Mouse (Mus musculus): Measurements from ENCODE around the gene Lhb. TPM values are rescaled to one million over a fixed set of nuclear protein-coding genes. Genes with fewer than 3 reads are reported as not detected.
"Not testable (repeated sequence)": the region's sequence is repeated elsewhere in the genome, so short reads cannot be mapped to it uniquely, and the experiment has no call there.

Lhb gene
- under 1 TPM in 1 of 2 experiments, not detected in 1; 0.50 TPM for total RNA-seq (2021)
- long read RNA-seq = 0 reads

DNA sequence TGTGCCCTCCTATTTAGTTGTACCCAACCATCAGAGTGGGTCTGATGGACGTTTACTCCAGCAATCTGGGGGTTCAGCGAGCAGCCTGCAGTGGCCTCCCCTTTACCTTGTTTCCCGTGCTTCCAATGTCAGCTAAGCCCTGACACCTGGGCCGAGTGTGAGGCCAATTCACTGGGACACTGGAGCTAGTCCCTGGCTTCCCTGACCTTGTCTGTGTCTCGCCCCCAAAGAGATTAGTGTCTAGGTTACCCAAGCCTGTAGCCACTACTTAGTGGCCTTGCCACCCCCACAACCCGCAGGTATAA lies at the start of gene Lhb:
TSS of gene Lhb (plus strand) at position 206 of the 305 bp plus-strand sequence.
- DNase-seq (ENCODE audit: low spot score in 2 of 2) = no peak

DNA sequence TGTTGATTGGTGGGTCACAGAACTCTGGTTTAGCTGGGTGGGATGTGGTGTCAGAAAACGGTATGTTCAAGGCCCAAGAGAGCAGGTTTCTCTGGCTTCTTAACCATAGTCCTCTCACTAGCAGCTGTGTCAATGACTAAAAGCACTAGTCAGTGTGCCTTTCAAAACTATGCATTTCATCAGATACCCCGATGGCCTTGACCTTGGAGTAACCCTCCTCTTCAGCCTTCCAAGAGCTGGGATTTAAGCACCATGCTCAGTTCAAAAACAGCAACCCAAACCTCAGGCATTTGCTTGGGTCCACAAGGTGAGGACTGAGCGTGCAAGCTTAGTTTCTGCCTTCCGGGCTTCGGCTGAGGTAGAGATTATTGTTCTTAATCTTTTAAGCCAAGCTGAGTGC lies 48.2 kb upstream of the Lhb start:
- DNase-seq (ENCODE audit: low spot score in 2 of 2) = no peak

DNA sequence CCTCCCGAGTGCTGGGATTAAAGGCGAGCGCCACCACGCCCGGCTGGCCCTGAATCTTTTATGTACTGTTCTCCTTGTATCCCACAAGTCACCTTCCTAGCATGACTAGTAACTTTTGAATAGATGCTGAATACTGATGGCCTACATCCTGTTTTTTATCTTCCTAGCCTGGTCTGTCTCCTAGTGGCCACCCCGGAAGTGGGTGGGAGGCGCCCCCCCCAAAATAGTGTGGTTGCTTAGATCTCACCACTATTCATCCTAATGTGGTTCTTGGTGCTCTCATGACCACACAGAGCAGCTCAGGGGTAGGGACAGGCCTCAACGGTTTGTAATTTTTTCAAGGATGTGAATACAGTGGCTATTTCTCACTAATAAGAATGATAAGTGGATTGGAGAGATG lies 46.0 kb upstream of the Lhb start:
- DNase-seq (ENCODE audit: low spot score in 2 of 2) = no peak

DNA sequence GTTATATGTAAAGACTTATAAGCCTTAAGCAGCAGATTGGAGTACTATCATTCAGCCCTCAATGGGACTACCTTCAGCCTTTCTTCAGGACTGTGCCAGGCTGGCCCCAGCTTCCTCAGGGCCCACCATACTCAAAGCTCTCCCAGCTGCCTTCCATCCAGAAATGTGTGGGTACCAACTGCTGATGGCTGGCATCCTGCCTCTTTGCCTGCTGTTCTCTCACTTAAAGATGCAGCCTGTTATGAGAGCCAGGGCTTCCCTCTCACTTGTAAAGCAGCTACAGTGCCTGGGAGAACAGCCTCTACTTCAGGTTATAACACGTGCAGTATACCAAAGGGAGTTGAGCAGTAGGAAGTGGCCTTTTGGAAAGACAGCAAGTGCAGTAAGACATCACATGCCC lies 44.6 kb upstream of the Lhb start:
- DNase-seq (ENCODE audit: low spot score in 2 of 2) = peak in 1 of 2 experiments; percentile 60

DNA sequence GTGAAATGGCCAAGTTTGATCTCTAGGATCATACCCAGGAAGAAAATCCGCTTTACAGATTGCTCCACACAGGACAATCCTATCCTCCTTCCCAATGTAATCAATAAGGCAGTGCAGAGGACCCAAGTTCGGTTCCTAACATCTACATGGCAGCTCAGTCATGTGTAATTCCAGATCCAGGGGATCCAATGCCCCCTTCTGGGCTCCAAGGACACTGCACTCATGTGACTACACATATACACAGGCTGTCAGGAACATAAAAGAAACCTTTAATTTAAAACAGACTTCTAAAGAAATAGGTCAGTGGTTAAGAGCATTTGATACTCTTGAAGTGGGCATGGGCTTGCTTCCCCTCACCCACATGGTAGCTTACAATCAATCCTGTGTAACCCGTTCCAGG lies 34.5 kb upstream of the Lhb start:
- DNase-seq (ENCODE audit: low spot score in 2 of 2) = no peak

DNA sequence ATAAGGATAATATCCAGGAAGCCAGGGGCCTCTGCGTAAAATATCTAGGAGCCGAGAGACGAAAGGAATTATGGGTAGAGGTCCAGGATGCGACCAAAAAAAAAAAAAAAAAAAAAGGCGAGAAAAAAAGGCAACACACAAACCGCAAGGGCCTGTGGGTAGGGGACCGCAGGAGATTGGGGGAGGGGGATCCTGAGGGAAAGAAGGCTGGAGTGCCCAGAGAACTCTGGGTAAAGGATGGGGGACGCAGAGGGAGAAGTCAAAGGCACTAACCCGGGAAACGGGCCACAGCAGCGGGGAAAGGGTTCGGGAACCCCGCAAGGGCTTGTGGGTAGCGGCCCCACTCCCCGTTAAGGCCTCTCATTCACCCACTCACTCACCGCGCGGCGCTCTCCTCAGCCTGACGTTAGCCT lies 25.5 kb upstream of the Lhb start:
- DNase-seq (ENCODE audit: low spot score in 2 of 2) = no peak

DNA sequence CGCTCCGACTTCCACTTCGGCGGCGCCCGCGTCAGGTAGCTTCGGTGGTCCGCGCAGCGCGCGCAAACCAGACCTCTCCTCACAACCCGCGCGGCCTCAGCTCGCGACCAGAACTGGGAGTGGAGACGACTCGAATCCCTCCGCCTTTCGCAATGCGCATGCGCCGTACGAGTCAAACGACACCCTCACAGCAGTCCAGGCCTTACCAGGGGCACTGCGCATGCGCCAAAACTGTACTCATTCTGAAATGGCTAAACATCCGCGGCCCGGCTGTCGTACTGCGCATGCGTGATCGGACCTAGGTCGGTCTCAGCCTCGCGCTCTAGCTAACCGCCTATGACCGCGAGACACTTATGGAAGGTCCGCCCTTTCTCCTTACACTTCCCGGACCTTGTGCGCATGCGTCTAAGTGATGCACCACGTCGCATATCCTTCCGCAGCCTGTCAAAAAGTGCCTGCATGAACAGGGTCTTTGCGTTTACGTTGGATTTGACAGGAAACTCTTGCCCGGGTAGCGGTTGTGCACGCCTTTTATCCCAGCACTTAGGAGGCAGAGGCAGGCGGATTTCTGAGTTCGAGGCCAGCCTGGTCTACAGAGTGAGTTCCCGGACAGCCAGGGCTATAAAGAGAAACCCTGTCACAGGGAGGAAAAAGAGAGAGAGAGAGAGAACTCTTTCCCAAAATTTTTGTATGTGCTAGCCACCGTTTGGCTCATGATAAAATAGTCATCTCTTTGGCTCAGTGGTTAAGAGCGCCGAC lies 24.9 kb upstream of the Lhb start, which contains the start of gene Snrnp70:
TSS of gene Snrnp70 (minus strand) at position 165 of the 759 bp plus-strand sequence.
- peak; percentile 100 for DNase-seq (ENCODE audit: low spot score in 2 of 2)

DNA sequence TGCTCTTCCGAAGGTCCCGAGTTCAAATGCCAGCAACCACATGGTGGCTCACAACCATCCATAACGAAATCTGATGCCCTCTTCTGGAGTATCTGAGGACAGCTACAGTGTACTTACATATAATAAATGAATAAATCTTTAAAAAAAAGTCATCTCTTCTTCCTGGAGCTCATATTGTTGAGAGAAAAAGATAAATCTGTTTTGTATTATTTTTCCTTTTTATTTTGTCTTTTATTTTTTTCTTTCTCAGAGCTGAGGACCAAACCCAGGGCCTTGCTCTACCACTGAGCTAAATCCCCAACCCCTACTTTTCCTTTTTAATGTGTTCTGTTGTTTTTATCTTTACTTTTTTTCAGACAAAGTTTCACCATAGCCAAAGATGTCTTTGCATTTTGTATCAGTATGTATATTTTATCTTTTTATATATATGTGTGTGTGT lies 24.3 kb upstream of the Lhb start:
- DNase-seq (ENCODE audit: low spot score in 2 of 2) = not testable (repeated sequence)

DNA sequence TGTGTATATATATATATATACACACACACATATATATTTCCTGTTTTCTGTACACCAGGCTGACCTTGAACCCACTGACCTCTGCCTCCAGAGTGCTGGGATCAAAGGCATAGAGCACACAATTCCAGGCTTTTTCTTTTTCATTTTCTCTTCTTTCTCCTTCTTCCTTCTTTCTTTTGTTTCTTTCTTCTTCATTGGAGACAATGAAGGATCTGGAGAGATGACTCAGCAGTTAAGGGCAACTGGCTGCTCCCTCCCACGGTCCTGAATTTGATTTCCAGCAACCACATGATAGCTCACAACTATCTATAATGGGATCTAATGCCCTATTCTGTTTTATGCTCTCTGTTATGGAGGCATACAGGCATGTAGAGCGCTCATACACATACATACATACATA lies 23.8 kb upstream of the Lhb start:
- DNase-seq (ENCODE audit: low spot score in 2 of 2) = no peak

DNA sequence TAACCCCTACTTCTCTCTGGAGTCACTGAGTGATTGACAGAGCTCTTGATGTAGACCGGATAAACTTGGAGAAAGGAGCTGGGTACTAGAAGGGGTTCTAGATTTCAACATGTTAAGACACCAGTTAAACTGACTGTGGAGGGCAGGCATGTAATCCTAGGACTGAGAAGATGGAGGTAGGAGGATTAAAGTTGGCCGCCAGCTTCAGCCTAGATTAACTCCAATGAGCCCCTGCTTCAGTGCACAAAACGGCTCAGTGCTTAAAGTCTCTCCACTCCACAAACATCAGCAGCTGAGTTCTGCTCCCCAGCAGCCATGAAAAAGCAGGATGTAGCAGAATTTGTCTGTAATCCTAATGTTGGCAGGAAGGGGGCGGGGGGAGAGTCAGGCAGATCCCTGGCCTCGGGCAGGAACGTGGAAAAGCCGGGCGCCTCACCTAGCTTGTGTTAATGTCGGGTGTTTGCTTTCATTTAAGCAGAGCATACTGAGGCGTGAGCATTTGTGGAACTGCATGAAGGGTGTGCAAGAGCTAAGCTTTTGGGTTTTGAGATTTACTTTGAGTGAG lies 19.0 kb upstream of the Lhb start:
- no peak for DNase-seq (ENCODE audit: low spot score in 2 of 2)

DNA sequence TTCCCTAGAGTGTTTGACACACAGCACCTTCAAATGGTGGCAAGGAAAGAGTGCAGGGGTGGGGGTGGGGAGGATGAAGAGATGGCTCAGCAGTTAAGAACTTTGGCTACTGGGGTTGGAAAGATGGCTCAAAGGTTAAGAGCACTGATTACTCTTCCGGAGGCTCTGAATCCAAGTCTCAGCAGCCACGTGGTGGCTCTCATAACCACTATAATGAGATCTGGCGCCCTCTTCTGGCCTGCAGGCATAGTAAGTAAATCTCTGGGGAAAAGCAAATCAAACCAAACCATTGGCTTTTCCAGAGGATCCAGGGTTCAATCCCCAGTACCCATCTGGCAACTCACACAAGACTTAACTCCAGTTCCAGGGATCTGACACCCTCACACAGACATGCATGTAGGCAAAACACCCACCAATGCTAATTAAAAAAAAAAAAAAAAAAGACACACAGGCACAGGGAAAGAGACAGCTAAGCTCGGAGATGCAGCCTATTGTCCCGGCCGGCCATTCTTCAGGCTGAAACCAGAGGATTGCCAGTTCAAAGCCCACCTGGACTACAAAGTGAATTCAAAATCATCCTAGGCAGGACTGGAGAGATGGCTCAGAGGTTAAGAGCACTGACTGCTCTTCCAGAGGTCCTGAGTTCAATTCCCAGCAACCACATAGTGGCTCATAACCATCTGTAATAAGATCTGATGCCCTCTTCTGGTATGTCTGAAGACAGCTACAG lies 16.9 kb upstream of the Lhb start:
- peak in 1 of 2 experiments; percentile 50 for DNase-seq (ENCODE audit: low spot score in 2 of 2)

DNA sequence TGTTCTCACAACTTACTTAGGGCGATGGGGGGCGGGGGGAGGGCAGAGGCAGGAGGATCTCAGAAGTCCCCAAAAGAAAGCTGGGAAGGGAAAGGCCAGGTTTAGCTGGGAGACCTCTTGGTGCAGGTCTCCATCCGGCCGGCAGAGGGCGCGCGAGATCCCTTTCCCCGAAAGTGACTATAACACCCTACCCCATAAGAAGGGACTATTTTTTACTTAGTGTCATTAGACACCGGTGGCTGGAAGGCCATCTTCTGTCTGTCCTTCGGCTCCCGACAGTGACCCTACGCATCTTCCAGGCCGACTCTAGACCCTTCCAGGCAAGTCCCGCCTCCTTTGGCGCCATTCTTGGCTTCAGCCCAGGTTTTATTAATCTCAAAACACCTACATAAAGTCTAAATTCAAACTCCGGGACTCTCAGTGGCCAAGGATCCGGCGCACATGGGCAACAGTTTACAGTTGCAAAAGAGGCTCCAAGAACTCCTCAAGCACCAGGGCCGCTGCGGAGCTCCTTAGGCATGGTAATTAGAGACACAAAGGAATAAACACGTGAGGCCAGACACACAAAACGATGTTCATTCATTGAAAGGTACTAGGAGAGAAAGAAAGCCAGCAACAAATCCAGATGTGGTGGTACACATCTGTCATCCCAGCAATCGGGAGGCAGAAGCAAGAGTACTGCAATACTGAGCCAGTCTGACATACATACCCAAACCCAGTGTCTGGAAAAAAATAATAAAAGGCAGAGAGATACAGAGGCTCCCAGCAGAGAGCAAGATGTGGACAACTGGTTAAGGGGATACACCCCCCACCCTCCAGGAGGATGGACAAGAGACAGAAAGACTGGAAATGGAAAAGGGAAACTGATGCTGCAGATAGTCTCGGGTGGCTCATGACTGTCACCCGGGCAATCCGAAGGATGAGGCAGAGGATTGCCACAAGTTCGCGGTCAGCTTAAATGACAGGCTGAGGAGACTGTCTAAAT lies 15.2 kb upstream of the Lhb start, which contains the start of gene Kcna7:
TSS of gene Kcna7 (plus strand) at position 563 of the 985 bp plus-strand sequence.
- peak in 1 of 2 experiments; percentile 68 for DNase-seq (ENCODE audit: low spot score in 2 of 2)

DNA sequence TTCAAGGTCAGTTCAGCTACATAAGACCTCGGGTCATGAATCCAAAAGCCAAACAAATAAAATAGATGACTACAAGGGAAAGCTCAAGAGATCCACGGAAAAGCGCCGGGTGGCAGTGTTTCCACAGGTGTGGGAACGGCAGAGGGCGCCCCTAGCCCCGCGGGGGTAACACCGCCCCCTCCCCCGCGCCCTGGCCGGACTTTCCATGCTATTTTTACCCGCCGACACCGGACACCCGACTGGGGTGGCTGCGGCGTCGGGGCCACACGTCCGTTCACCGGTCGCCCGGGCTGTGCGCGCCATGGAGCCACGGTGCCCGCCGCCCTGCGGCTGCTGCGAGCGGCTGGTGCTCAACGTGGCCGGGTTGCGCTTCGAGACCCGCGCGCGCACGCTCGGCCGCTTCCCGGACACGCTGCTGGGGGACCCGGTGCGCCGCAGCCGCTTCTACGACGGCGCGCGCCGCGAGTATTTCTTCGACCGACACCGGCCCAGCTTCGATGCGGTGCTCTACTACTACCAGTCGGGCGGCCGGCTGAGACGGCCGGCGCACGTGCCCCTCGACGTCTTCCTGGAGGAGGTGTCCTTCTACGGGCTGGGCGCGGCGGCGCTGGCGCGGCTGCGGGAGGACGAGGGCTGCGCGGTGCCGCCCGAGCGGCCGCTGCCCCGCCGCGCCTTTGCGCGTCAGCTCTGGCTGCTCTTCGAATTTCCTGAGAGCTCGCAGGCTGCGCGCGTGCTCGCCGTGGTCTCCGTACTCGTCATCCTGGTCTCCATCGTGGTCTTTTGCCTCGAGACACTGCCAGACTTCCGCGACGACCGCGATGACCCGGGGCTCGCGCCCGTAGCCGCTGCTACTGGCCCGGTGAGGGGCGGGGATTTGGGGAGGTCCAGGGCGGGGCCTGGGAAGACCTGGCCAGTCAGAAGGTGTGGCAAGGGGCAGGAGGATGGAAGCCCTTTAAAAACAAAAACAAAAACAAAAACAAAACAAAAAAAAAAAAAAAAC lies 14.2 kb upstream of the Lhb start:
- DNase-seq (ENCODE audit: low spot score in 2 of 2) = no peak

DNA sequence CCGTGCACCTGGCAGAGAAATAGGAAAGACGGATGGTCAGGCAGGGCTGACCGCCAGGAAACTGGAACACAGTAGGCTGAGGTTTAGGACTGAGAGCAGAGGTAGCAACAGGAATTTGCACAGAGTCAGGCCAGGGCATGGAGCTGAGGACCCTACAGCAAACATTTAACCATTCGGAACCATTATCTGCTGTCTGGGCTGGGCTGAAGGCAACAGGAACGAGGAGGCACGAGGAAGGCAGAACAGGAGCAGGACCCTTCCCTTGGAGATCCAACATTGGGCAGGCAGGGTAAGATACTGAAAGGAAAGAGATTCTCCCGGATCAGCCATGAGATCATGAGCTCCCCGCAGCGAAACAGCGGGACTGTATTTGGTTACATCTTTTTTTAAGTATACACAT lies 12.8 kb upstream of the Lhb start:
- DNase-seq (ENCODE audit: low spot score in 2 of 2) = no peak

DNA sequence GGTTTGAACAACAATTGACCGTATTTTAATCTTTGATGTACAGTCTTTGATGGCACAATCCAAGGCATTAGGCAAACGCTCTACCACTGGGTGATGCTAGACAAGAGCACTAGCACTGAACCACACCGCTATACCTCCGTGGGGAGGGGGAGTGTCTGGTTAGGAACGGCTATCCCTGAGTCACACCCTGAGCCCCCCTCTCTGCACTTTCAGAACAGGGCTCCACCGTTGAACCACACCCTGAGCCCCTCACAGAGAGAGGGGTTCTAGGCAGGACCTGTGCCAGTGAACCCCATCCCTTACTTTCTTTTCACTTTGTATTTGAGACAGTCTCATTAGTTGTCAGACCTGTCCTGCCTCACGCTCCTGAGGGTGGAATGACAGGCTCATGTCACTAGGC lies 12.3 kb upstream of the Lhb start:
- DNase-seq (ENCODE audit: low spot score in 2 of 2) = no peak

DNA sequence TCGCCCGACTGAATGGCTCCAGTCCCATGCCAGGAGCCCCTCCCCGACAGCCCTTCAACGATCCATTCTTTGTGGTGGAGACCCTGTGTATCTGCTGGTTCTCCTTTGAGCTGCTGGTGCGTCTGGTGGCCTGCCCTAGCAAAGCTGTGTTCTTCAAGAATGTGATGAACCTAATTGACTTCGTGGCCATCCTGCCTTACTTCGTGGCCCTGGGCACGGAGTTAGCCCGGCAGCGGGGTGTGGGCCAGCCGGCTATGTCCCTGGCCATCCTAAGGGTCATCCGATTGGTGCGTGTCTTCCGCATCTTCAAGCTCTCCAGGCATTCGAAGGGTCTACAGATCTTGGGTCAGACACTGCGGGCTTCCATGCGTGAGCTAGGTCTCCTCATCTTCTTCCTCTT lies 11.7 kb upstream of the Lhb start:
- no peak for DNase-seq (ENCODE audit: low spot score in 2 of 2)

DNA sequence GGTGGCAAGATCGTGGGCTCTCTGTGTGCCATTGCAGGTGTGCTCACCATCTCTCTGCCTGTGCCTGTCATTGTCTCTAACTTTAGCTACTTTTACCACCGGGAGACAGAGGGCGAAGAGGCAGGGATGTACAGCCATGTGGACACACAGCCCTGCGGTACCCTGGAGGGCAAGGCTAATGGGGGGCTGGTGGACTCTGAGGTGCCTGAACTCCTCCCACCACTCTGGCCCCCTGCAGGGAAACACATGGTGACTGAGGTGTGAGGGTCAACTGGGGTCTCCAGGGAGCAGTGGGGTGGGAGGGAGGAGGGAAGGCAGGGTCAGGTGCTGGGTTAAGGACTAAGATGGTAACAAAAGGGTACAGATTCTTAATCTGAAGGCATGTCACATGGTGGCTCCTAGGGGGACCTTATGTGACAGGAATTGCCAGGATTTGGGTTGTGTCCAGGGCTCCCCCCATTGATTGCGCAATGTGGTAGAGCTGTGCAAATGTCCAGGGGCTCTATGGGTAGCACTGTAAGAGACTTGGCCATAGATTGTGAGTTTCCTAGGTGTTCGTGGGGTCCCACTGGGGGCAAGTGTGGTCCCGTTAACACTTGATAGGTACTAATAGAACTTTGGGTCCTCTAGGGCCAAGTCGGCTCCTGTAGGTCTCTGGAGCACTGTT lies 11.0 kb upstream of the Lhb start:
- DNase-seq (ENCODE audit: low spot score in 2 of 2) = no peak

DNA sequence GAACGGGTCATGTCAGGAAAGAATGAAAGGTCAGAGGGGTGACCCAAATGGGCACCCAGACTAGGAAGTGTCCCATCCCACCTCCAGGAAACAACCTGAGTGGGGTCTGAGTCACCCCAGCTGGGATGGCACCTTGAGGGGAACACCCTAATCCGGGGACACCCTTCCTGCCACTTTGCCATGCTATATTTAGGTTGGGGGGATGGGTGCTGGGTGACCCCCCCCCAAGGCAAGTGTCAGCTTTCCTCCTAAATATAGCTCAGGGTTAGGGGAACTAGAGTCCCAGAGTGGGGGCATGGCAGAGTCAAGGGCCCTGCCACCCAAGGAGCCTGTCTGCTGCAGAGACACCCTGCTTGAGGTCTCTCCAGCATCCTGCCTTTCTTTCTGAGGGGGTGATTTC lies 8.2 kb upstream of the Lhb start:
- no peak for DNase-seq (ENCODE audit: low spot score in 2 of 2)
